Mouse (Mus musculus): ENCODE data around the gene Cers5. TPM values are rescaled to one million over a fixed set of nuclear protein-coding genes. Genes with fewer than 3 reads are reported as not detected.
"Not testable (repeated sequence)": the region's sequence is repeated elsewhere in the genome, so short reads cannot be mapped to it uniquely, and the experiment has no call there.

The Cers5 gene
- polyA plus RNA-seq, 1 experiment from 2014 or later = 77.0 TPM

- Histone ChIP-seq H3K9me3 (ENCODE audit: control insufficient read depth, low read depth, low read length) (no peaks in the 10 kb centered on the region), H3K4me3 (ENCODE audit: low read depth, low read length) (no peak overlapping the region), H3K4me2 (replicated peaks; ENCODE audit: low read depth, low read length) (no peak overlapping the region), H3K9ac (replicated peaks; ENCODE audit: low read depth, low read length) (no peak overlapping the region), H3K36me3 (ENCODE audit: control insufficient read depth, insufficient read depth, low read length) (peaks cover 44% of the 10 kb centered on the region), H3K27ac (ENCODE audit: low read length) (no peak overlapping the region), H3K27me3 (ENCODE audit: control insufficient read depth, insufficient read depth, low read length) (no peaks in the 10 kb centered on the region), H3K4me1 (ENCODE audit: control insufficient read depth, insufficient read depth, low read length) (no peaks in the 10 kb centered on the region)
- 91% methylated on average over 11 of the region's 11 CpGs for WGBS
- no peak for ATAC-seq (ENCODE audit: insufficient number of reproducible peaks, insufficient read depth, low FRiP score, low read depth)
Observed at GRCm38 (mm10) chr15:99736675-99737074, 36.0 kb downstream of the Cers5 start.

GRCm38 (mm10) chr15:99735631-99736030, 37.1 kb downstream of the Cers5 start:
- Histone ChIP-seq H3K36me3 (ENCODE audit: control insufficient read depth, insufficient read depth, low read length) (peaks cover 40% of the 10 kb centered on the region), H3K4me1 (ENCODE audit: control insufficient read depth, insufficient read depth, low read length) (no peaks in the 10 kb centered on the region), H3K4me2 (replicated peaks; ENCODE audit: low read depth, low read length) (no peak overlapping the region), H3K27me3 (ENCODE audit: control insufficient read depth, insufficient read depth, low read length) (no peaks in the 10 kb centered on the region), H3K27ac (ENCODE audit: low read length) (no peak overlapping the region), H3K4me3 (ENCODE audit: low read depth, low read length) (no peak overlapping the region), H3K9me3 (ENCODE audit: control insufficient read depth, low read depth, low read length) (no peaks in the 10 kb centered on the region), H3K9ac (replicated peaks; ENCODE audit: low read depth, low read length) (no peak overlapping the region)
- ATAC-seq (ENCODE audit: insufficient number of reproducible peaks, insufficient read depth, low FRiP score, low read depth) = no peak
- WGBS = 94% methylated on average over 2 of the region's 2 CpGs

DNA sequence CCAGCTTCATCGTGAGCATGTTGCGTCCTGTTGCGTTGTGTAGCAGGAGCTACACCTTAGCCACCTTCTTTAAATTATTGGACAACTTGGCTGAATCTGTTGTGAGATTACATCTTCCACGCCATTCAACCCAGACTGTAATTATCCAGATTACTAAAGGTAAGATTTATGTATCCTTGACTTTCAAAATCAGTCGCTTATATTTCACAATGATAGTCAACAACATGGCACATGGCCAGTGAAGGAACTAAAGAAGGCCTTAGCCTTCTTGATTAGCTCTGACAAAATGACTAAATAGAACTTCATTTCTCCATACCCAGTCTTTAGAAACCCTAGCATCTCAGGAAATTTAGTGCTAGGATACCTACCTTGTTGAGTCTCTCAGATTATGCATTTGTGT, 39.5 kb downstream of the Cers5 start:
- H3K9ac ChIP-seq (replicated peaks; ENCODE audit: low read depth, low read length) = no peak overlapping the region
- H3K4me3 ChIP-seq (ENCODE audit: low read depth, low read length) = no peak overlapping the region
- WGBS = 94% methylated on average over 5 of the region's 5 CpGs
- ATAC-seq (ENCODE audit: insufficient number of reproducible peaks, insufficient read depth, low FRiP score, low read depth) = no peak
- no peak overlapping the region for H3K27ac ChIP-seq (ENCODE audit: low read length)
- H3K4me2 ChIP-seq (replicated peaks; ENCODE audit: low read depth, low read length) = no peak overlapping the region
- no peaks in the 10 kb centered on the region for H3K9me3 ChIP-seq (ENCODE audit: control insufficient read depth, low read depth, low read length)
- no peaks in the 10 kb centered on the region for H3K4me1 ChIP-seq (ENCODE audit: control insufficient read depth, insufficient read depth, low read length)
- H3K36me3 ChIP-seq (ENCODE audit: control insufficient read depth, insufficient read depth, low read length) = peaks cover 29% of the 10 kb centered on the region
- H3K27me3 ChIP-seq (ENCODE audit: control insufficient read depth, insufficient read depth, low read length) = no peaks in the 10 kb centered on the region

DNA sequence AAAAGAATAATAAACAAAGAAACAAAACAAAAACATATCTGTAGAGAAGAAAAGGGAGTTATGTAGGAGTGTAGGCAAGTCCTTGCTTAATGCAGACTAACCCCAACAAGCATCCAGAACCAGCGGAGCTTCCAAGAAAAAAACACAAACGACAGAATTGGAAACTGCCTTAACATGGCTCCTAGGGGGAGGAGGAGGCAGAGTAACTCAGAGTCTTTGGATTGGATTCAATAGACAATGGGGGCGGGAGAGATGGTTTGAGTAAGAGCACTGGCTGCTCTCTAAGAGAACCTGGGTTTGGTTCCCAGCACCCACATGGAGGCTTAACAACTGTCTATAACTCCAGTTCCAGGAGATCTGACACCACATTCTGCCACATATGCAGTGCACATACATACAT, 41.0 kb downstream of the Cers5 start:
- Histone ChIP-seq H3K9me3 (ENCODE audit: control insufficient read depth, low read depth, low read length) (no peaks in the 10 kb centered on the region), H3K36me3 (ENCODE audit: control insufficient read depth, insufficient read depth, low read length) (peaks cover 27% of the 10 kb centered on the region), H3K4me2 (replicated peaks; ENCODE audit: low read depth, low read length) (no peak overlapping the region), H3K4me3 (ENCODE audit: low read depth, low read length) (no peak overlapping the region), H3K27me3 (ENCODE audit: control insufficient read depth, insufficient read depth, low read length) (no peaks in the 10 kb centered on the region), H3K4me1 (ENCODE audit: control insufficient read depth, insufficient read depth, low read length) (0 out of 2 replicates have a peak, but pooled peaks cover under 1% of the 10 kb centered on the region), H3K9ac (replicated peaks; ENCODE audit: low read depth, low read length) (no peak overlapping the region), H3K27ac (ENCODE audit: low read length) (no peak overlapping the region)
- ATAC-seq (ENCODE audit: insufficient number of reproducible peaks, insufficient read depth, low FRiP score, low read depth) = no peak
- WGBS = 90% methylated on average over 3 of the region's 3 CpGs

DNA sequence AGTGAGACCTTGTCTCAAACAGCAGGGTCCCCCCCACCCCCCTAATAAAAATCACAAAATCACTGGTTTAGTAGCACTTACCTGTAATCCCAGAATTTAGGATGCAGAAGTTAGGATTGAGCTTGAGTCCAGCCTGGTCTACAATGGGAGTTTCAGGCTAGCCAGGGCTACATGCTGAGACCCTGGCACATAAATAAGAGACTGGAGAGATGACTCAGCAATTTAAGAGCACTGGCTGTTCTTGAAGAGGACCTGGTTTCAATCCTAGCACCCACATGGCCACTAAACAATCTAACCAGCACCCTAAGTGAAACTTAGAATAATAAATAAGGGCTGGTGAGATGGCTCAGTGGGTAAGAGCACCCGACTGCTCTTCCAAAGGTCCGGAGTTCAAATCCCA, 41.5 kb downstream of the Cers5 start:
- ATAC-seq (ENCODE audit: insufficient number of reproducible peaks, insufficient read depth, low FRiP score, low read depth) = no peak
- no peak overlapping the region for H3K4me3 ChIP-seq (ENCODE audit: low read depth, low read length)
- 79% methylated on average over 2 of the region's 2 CpGs for WGBS
- peaks cover 25% of the 10 kb centered on the region for H3K36me3 ChIP-seq (ENCODE audit: control insufficient read depth, insufficient read depth, low read length)
- H3K4me1 ChIP-seq (ENCODE audit: control insufficient read depth, insufficient read depth, low read length) = 0 out of 2 replicates have a peak, but pooled peaks cover 3% of the 10 kb centered on the region
- H3K9ac ChIP-seq (replicated peaks; ENCODE audit: low read depth, low read length) = no peak overlapping the region
- no peak overlapping the region for H3K4me2 ChIP-seq (replicated peaks; ENCODE audit: low read depth, low read length)
- H3K27ac ChIP-seq (ENCODE audit: low read length) = no peak overlapping the region
- H3K27me3 ChIP-seq (ENCODE audit: control insufficient read depth, insufficient read depth, low read length) = no peaks in the 10 kb centered on the region
- H3K9me3 ChIP-seq (ENCODE audit: control insufficient read depth, low read depth, low read length) = no peaks in the 10 kb centered on the region

- peaks cover 10% of the 10 kb centered on the region for H3K4me1 ChIP-seq (ENCODE audit: control insufficient read depth, insufficient read depth, low read length)
- H3K9ac ChIP-seq (replicated peaks; ENCODE audit: low read depth, low read length) = no peak overlapping the region
- no peak overlapping the region for H3K27ac ChIP-seq (ENCODE audit: low read length)
- H3K9me3 ChIP-seq (ENCODE audit: control insufficient read depth, low read depth, low read length) = no peaks in the 10 kb centered on the region
- no peak overlapping the region for H3K4me2 ChIP-seq (replicated peaks; ENCODE audit: low read depth, low read length)
- ATAC-seq (ENCODE audit: insufficient number of reproducible peaks, insufficient read depth, low FRiP score, low read depth) = no peak
- H3K27me3 ChIP-seq (ENCODE audit: control insufficient read depth, insufficient read depth, low read length) = no peaks in the 10 kb centered on the region
- 91% methylated on average over 3 of the region's 4 CpGs for WGBS
- no peak overlapping the region for H3K4me3 ChIP-seq (ENCODE audit: low read depth, low read length)
- H3K36me3 ChIP-seq (ENCODE audit: control insufficient read depth, insufficient read depth, low read length) = peaks cover 16% of the 10 kb centered on the region; the same call in 1 of the 2 replicates
Observed at GRCm38 (mm10) chr15:99729056-99729783, 43.5 kb downstream of the Cers5 start.

DNA sequence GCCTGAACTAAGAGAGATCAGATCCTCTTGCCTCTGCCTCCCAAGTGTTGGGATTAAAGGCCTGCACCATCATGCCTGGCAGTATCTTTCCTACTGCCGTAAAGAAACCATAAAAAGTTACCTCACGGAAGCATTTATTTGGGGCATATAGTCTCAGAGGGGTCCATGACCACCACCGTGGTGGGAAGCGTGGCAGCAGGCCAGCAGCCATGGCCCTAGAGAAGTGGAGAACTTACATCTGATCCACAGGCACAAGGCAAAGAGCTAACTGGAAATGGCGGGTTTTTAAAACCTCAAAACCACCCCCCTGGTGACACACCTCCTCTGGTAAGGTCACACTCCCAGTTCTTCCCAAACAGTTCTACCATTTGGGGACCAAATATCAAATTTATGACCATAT, 44.5 kb downstream of the Cers5 start:
- Histone ChIP-seq H3K4me1 (ENCODE audit: control insufficient read depth, insufficient read depth, low read length) (peaks cover 19% of the 10 kb centered on the region), H3K27me3 (ENCODE audit: control insufficient read depth, insufficient read depth, low read length) (no peaks in the 10 kb centered on the region), H3K9me3 (ENCODE audit: control insufficient read depth, low read depth, low read length) (no peaks in the 10 kb centered on the region), H3K27ac (ENCODE audit: low read length) (no peak overlapping the region), H3K4me2 (replicated peaks; ENCODE audit: low read depth, low read length) (no peak overlapping the region), H3K36me3 (ENCODE audit: control insufficient read depth, insufficient read depth, low read length) (peaks cover 16% of the 10 kb centered on the region; the same call in 1 of the 2 replicates), H3K9ac (replicated peaks; ENCODE audit: low read depth, low read length) (no peak overlapping the region), H3K4me3 (ENCODE audit: low read depth, low read length) (no peak overlapping the region)
- ATAC-seq (ENCODE audit: insufficient number of reproducible peaks, insufficient read depth, low FRiP score, low read depth) = no peak
- 93% methylated on average over 5 of the region's 5 CpGs for WGBS

GRCm38 (mm10) chr15:99727525-99727924, 45.2 kb downstream of the Cers5 start:
- H3K4me2 ChIP-seq (replicated peaks; ENCODE audit: low read depth, low read length) = no peak overlapping the region
- no peak for ATAC-seq (ENCODE audit: insufficient number of reproducible peaks, insufficient read depth, low FRiP score, low read depth)
- peaks cover 16% of the 10 kb centered on the region; the same call in 1 of the 2 replicates for H3K36me3 ChIP-seq (ENCODE audit: control insufficient read depth, insufficient read depth, low read length)
- no peaks in the 10 kb centered on the region for H3K27me3 ChIP-seq (ENCODE audit: control insufficient read depth, insufficient read depth, low read length)
- no peak overlapping the region for H3K4me3 ChIP-seq (ENCODE audit: low read depth, low read length)
- no peak overlapping the region for H3K9ac ChIP-seq (replicated peaks; ENCODE audit: low read depth, low read length)
- H3K4me1 ChIP-seq (ENCODE audit: control insufficient read depth, insufficient read depth, low read length) = peaks cover 19% of the 10 kb centered on the region
- H3K27ac ChIP-seq (ENCODE audit: low read length) = no peak overlapping the region
- H3K9me3 ChIP-seq (ENCODE audit: control insufficient read depth, low read depth, low read length) = no peaks in the 10 kb centered on the region
- WGBS = 94% methylated on average over 12 of the region's 12 CpGs

DNA sequence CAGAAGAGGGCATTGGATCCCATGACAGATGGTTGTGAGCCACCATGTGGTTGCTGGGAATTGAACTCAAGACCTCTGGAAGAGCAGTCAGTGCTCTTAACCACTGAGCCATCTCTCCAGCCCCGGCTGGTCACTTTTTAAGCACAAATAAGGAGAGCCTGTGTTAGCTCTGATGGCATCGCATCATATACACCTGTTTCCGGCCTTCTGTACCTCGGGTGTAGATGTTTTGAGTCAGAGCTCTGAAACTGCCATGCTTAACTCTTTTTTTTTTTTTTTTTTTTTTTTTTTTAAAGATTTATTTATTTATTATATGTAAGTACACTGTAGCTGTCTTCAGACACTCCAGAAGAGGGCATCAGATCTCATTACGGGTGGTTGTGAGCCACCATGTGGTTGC, 45.6 kb downstream of the Cers5 start:
- not testable (repeated sequence) for H3K27ac ChIP-seq (ENCODE audit: low read length); ATAC-seq (ENCODE audit: insufficient number of reproducible peaks, insufficient read depth, low FRiP score, low read depth); H3K4me2 ChIP-seq (replicated peaks; ENCODE audit: low read depth, low read length); H3K9me3 ChIP-seq (ENCODE audit: control insufficient read depth, low read depth, low read length); H3K27me3 ChIP-seq (ENCODE audit: control insufficient read depth, insufficient read depth, low read length); H3K4me3 ChIP-seq (ENCODE audit: low read depth, low read length); H3K9ac ChIP-seq (replicated peaks; ENCODE audit: low read depth, low read length)
- Histone ChIP-seq H3K4me1 (ENCODE audit: control insufficient read depth, insufficient read depth, low read length) (peaks cover 19% of the 10 kb centered on the region), H3K36me3 (ENCODE audit: control insufficient read depth, insufficient read depth, low read length) (peaks cover 16% of the 10 kb centered on the region; the same call in 1 of the 2 replicates)
- 90% methylated on average over 4 of the region's 5 CpGs for WGBS
